Mouse (Mus musculus) left cerebral cortex, postnatal 36 days (tissue): Measurements from ENCODE around the gene Limch1. TPM values are rescaled to one million over a fixed set of nuclear protein-coding genes. Genes with fewer than 3 reads are reported as not detected.
A peak's percentile ranks its signal among the peaks of the same experiment; 100 is the strongest.

ENCODE experiments used
- DNase-seq, 2 experiments: peaks; one replicate each; pipeline ENCODE4 v3.0.0; 2021 to 2022; ENCODE audit warnings: low spot score in 2 of 2, mixed read lengths in 1 of 2
- intact Hi-C: fragments of 180-260 bp; cut with DNase I; formaldehyde crosslinking; loops from one replicate; pipeline ENCODE4 v1.15.1; 2025
- total RNA-seq, 2 experiments: library from RNA; stranded (reverse); gene quantifications; 2 replicates each; pipeline ENCODE4 v1.2.3; 2021

Limch1 gene
- total RNA-seq = 100 to 1,000 TPM; 100 to 131 TPM

DNA sequence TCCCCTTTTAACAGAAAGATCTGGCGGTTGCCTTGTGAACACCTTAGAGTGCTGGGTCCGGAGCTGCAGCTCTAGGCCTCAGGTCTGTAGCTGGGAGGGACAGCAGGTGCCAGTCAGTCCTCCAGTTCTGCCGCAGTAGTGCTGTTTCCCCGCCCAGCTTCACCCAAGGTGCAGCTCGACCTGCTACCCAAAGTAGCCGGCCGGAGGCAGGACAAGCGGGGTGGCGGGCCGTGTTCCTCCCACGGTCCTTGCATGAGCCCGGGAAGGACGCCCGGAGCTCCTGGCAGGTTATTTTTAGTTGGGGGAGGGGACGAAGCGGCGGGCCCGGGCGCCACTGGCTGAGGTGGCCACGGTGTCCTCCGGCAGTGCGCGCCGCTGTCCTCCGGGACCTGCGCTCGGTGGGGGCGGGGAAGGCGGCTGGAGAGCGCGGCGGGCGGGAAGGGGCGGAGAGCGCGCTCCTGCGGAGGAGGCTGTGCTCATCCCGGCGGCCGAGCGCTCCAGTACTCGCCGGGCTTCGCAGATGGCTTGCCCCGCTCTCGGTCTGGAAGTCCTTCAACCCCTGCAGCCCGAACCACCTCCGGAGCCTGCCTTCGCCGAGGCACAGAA, at the start of gene Limch1:
Gene Limch1, plus strand, starts transcription at position 438 of the 606 bp plus-strand sequence.
- DNase-seq = peak in 1 of 2 experiments; percentile 73
- intact Hi-C loops = loop anchor here (5.0 kb wide), 1 partner anchor 102 kb away; no protein-coding TSS in a partner anchor

GRCm38 (mm10) chr5:66697119-66697518, 48.5 kb upstream of the Limch1 start:
- DNase-seq = peak in 1 of 2 experiments; percentile 24
- intact Hi-C loops = loop anchor here (5.0 kb wide), 3 partner anchors 300 to 535 kb away; no protein-coding TSS in a partner anchor

- no peak for DNase-seq
- intact Hi-C loops = loop anchor here (5.0 kb wide), 3 partner anchors 297 to 532 kb away; no protein-coding TSS in a partner anchor
Observed at GRCm38 (mm10) chr5:66699911-66700310, 45.7 kb upstream of the Limch1 start.

DNA sequence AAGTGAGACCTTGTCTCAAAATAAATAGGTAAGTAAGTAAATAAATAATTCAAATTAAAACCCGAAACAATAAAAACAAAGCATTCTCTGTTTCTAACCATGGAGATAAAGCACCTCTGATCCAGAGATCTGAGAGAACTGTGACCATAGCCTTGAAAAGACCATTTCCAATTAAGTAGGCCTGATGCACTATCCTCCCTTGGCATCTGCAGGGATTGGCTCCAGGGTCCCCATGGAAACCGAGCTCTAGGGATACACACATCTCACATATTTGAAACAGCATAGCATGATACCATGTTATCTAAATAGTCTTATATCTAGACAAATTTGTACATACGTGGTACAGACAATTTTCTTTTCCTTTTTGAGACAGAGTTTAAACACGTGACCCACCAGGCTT, 43.7 kb upstream of the Limch1 start:
- no peak for DNase-seq
- intact Hi-C loops = no loop called here

DNA sequence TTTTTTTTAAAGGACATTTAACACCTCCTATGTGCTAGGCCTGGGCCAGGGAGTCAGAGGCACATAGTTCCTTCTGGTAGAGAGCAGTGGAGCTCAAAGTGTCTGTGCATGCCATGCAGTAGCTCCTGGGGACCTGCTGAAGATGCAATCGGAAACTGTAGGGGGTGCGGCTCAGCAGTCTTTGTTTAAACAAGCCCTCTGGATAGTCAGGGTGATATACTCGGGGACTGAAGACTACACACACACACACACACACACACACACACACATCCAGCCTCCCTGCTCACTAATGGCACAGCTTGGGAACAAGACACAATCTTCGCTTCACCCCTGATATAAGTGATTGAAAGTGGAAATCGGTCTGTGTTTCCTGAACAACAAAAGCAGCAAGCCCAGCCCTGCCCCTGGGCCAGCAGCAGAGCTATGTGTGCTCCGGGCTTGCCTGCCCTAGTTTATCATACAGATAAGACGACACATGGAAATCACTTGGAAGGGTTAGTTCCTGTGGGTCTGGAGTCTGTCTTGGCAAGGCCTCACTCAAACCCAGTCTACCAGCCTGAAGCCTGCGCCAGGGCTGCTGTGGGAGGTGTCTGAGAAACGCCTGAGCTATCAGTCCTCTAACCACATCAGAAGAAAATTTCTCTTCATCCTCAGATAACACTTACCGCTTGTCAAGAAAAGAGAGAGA, 42.2 kb upstream of the Limch1 start:
- intact Hi-C loops = no loop called here

GRCm38 (mm10) chr5:66707859-66708258, 37.8 kb upstream of the Limch1 start:
- intact Hi-C loops = no loop called here
- no peak for DNase-seq

More for the DNA sequence above, 42.2 kb upstream of the Limch1 start:
- DNase-seq = no peak

- intact Hi-C loops = loop anchor here (5.0 kb wide), 2 partner anchors 287 to 307 kb away; no protein-coding TSS in a partner anchor
- no peak for DNase-seq
Observed at GRCm38 (mm10) chr5:66710445-66711019, 35.1 kb upstream of the Limch1 start.

DNA sequence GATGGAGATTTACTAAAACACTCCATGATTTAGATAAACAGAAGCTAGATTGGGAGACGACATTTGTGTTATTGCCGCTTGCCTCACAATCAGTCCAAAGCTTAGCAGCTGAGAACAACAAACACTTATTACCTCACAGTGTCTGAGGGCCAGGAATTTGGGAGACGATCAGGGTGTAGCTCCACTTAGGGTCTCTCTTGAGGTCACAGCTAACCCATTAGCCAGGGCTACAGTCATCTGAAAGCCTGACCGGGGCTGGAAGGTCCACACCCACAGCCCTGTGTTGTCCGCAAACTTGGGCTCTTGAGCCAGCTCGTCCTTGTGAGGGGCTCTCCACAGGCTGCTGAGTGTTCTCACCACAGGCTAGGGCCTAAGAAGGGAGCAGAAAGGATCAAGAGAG, 32.8 kb upstream of the Limch1 start:
- intact Hi-C loops = loop anchor here (5.0 kb wide), 2 partner anchors 284 to 304 kb away; no protein-coding TSS in a partner anchor

GRCm38 (mm10) chr5:66715498-66715931, 30.1 kb upstream of the Limch1 start:
- intact Hi-C loops = no loop called here

More for the DNA sequence above, 32.8 kb upstream of the Limch1 start:
- no peak for DNase-seq

GRCm38 (mm10) chr5:66717931-66718330, 27.7 kb upstream of the Limch1 start:
- intact Hi-C loops = no loop called here
- no peak for DNase-seq

More at GRCm38 (mm10) chr5:66715498-66715931, 30.1 kb upstream of the Limch1 start:
- no peak for DNase-seq

- DNase-seq = no peak
- intact Hi-C loops = no loop called here
Observed at GRCm38 (mm10) chr5:66718413-66718812, 27.2 kb upstream of the Limch1 start.

DNA sequence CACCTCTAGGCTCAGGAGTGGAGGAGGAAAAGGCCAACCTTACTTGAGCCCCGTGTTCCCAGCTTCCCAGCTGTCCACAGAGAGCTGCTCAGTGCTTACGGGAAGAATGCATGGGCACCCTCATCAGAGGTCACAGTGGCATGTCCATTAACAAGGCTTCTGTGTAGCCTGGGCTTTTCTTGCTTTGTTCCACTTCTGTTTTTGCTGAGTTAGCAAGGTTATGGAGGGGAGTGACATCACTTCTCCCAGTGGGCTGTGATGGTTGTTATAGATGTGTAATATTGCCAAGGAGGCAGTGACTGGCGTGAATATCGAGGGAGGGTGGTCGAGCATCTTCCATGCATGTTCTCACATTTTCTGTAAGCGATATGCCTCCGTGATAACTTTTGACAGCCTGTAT, 26.7 kb upstream of the Limch1 start:
- intact Hi-C loops = no loop called here
- DNase-seq = no peak

DNA sequence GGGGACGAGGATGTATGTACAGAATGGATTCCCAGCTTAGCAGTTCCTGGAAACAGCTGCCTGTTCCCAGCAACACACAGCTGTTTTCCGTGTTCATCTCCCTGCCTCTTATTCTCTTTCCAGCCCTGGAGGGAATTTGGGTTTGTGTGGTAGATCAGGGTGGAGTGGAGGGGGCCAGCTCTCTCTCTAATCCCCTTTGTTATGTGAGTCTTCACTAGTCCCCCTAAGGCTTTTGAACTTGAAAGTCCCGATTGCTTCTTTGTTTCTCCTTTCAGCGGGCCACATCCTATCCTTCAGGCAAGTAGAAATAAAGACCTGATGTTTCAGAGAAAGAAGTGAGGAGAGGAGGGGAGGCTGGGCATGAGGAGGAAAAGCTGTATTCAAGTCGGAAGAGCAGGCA, 24.7 kb upstream of the Limch1 start:
- no peak for DNase-seq
- intact Hi-C loops = no loop called here

GRCm38 (mm10) chr5:66722586-66722985, 23.0 kb upstream of the Limch1 start:
- intact Hi-C loops = no loop called here
- DNase-seq = no peak

- no peak for DNase-seq
- intact Hi-C loops = no loop called here
Observed at GRCm38 (mm10) chr5:66723037-66723436, 22.6 kb upstream of the Limch1 start.

DNA sequence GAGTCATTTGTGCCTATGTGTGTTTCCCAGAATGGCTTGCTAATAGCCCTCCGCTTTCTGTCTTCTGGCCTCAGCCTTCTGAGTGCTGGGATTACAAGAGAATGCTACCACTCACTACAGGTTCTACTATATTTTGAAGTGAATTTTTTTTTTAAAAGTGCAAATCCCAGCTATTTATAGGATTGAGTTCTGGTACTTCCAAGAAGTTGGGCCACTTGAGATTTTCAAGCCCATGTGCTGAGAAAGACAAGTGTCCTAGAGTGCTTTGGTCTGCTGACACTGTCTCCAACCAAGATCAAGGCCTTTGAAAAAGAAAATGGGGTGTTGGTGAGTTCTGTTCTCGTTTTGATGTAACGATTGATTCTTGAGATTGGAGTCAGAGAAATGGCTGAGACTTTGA, 22.0 kb upstream of the Limch1 start:
- intact Hi-C loops = no loop called here
- no peak for DNase-seq

GRCm38 (mm10) chr5:66729306-66729705, 16.3 kb upstream of the Limch1 start:
- intact Hi-C loops = no loop called here
- DNase-seq = no peak

DNA sequence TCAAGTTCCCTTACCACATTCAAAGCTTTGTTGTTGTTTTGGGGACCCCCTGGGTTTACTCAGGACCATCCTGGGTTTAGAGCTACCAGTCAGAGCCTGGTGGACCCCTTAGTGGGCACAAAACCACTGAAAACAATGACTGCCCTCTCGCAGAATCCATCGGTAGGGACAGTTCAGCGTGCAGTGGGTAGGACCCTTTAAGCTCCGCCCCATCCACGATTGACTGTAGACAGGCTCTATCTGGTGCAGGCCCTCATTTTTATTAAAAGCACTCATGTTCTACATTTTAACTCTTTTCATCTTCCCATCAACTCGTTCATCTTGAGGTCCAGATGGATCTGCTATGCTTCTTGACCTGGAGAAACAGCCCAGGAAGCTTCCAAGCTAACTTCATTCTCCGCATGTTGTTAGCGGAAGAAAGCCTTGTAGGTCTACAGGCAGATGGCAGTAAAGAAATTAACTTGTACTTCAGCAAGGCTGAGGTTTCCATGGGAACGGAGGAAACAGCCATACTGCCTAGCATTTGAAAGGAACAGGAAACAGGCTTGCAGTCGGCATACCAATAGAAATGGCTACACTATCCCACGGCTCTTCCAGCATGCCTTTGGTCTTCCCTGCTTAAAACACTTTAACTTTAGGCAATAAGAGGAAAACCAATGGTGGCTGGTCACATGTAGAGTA, 14.9 kb upstream of the Limch1 start:
- peak in 1 of 2 experiments; percentile 46 for DNase-seq
- intact Hi-C loops = no loop called here

DNA sequence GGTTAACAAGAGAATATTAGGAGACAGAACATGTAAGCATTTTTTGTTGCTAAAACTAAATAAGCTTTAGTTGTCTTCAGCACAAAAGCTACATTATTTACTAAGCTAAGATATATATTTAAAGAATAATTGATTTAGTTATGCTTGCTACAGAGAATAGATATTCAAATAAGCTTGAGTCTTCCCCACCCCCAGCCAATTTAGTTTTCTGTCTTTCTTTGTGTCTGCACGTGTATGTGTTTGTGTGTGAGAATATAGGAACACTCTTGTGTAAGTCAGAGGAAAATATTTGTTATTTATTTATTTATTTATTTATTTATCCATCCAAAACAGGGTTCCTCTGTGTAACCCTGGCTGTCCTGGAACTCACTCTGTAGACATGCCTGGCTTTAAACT, 14.3 kb upstream of the Limch1 start:
- no peak for DNase-seq
- intact Hi-C loops = no loop called here

DNA sequence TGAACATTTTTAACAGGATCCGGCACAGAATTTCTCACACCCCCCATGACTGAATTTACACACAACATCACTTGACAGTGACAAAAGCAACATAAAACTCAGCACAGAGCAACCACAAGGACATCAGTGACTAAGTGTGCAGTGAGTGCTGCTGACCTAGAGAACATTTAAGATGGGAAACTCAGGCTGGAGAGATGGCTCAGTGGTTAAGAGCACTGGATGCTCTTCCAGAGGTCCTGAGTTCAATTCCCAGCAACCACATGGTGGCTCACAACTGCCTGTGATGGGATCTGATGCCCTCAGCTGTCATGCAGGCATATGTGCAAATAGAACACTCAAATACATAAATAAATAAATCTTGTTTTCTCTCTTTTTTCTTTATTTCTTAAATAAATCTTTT, 12.1 kb upstream of the Limch1 start:
- no peak for DNase-seq
- intact Hi-C loops = no loop called here
